Mouse (Mus musculus) MEL (cell line): ENCODE measurements at regions not wholly inside any gene's neighbourhood (a gene's known extent, or its start where the extent isn't known, plus 50 kb on each side); places are given as distances from the start of the nearest gene placed in this dataset.
A peak's percentile ranks its signal among the peaks of the same experiment; 100 is the strongest.

ENCODE experiments used
- DNase-seq: peaks from one replicate; pipeline ENCODE4 v3.0.0; 2011; ENCODE audit warnings: low read depth, low spot score
- H3K27ac ChIP-seq: 2 replicates; pipeline ENCODE4 v1.5.1; 2012; ENCODE audit warnings: low read depth, mild to moderate bottlenecking, control low read depth, low read length, moderate library complexity; ENCODE audit not compliant: control insufficient read depth
- H3K27me3 ChIP-seq, 2 experiments: fragments of 150-350 bp in 1 of 2; sonication (generic) in 1 of 2; 2 replicates each; pipeline ENCODE4 v1.6.1; 2012; ENCODE audit warnings: low read length in 2 of 2, mild to moderate bottlenecking in 2 of 2, improper control_type of control experiment in 1 of 2, moderate library complexity in 1 of 2; ENCODE audit not compliant: insufficient read depth in 2 of 2, control insufficient read depth in 1 of 2
- H3K36me3 ChIP-seq, 2 experiments: 2 replicates each; pipeline ENCODE4 v1.6.1; 2012 to 2014; ENCODE audit warnings: low read length in 2 of 2, improper control_type of control experiment in 1 of 2, inconsistent platforms in 1 of 2, mild to moderate bottlenecking in 1 of 2; ENCODE audit not compliant: insufficient read depth in 2 of 2, control insufficient read depth in 1 of 2
- H3K4me1 ChIP-seq, 2 experiments: fragments of 150-350 bp in 1 of 2; sonication (generic) in 1 of 2; 2 replicates each; pipeline ENCODE4 v1.6.1; 2012; ENCODE audit warnings: low read length in 2 of 2, improper control_type of control experiment in 1 of 2, mild to moderate bottlenecking in 1 of 2; ENCODE audit not compliant: insufficient read depth in 2 of 2, control insufficient read depth in 1 of 2
- H3K4me3 ChIP-seq, 2 experiments: fragments of 150-350 bp in 1 of 2; sonication (generic) in 1 of 2; 2 replicates each; pipeline ENCODE4 v1.5.1; 2012; ENCODE audit warnings: low read depth in 2 of 2, low read length in 2 of 2, mild to moderate bottlenecking in 2 of 2, moderate library complexity in 2 of 2, control low read depth in 1 of 2, improper control_type of control experiment in 1 of 2; ENCODE audit not compliant: control insufficient read depth in 1 of 2, insufficient read depth in 1 of 2
- H3K79me2 ChIP-seq: 2 replicates; pipeline ENCODE4 v1.6.1; 2012; ENCODE audit warnings: mild to moderate bottlenecking, low read length, moderate library complexity; ENCODE audit not compliant: control insufficient read depth, poor library complexity, insufficient read depth
- H3K9ac ChIP-seq: 2 replicates; pipeline ENCODE4 v1.6.1; 2012; ENCODE audit warnings: low read depth, mild to moderate bottlenecking, control low read depth, low read length, moderate library complexity; ENCODE audit not compliant: control insufficient read depth, poor library complexity, severe bottlenecking
- H3K9me3 ChIP-seq: fragments of 150-350 bp; sonication (generic); replicated peaks from 2 replicates; pipeline ENCODE4 v1.6.1; 2012; ENCODE audit warnings: mild to moderate bottlenecking, low read length, improper control_type of control experiment, moderate library complexity; ENCODE audit not compliant: insufficient read depth
- CHD1 ChIP-seq: IDR thresholded peaks from 2 replicates; pipeline ENCODE4 v1.6.1; 2012; ENCODE audit warnings: low read depth, mild to moderate bottlenecking, inconsistent platforms, low read length, improper control_type of control experiment
- CHD2 ChIP-seq: IDR thresholded peaks from 2 replicates; pipeline ENCODE4 v1.6.1; 2011; ENCODE audit warnings: low read length, improper control_type of control experiment
- CTCF ChIP-seq, 3 experiments: IDR thresholded peaks in 2 of 3; conservative IDR thresholded peaks in 1 of 3; 2 replicates each; pipeline ENCODE4 v1.5.1; 2011 to 2012; ENCODE audit warnings: low read length in 3 of 3, low read depth in 2 of 3, mild to moderate bottlenecking in 2 of 3, improper control_type of control experiment in 1 of 3, inconsistent platforms in 1 of 3, mixed read lengths in 1 of 3, moderate library complexity in 1 of 3; ENCODE audit not compliant: control insufficient read depth in 1 of 3, insufficient read depth in 1 of 3, poor library complexity in 1 of 3, severe bottlenecking in 1 of 3
- ETS1 ChIP-seq: IDR thresholded peaks from 2 replicates; pipeline ENCODE4 v1.6.1; 2012; ENCODE audit warnings: low read depth, mild to moderate bottlenecking, inconsistent platforms, low read length, improper control_type of control experiment, moderate library complexity
- GABPA ChIP-seq: IDR thresholded peaks from 2 replicates; pipeline ENCODE4 v1.6.1; 2012; ENCODE audit warnings: low read depth, mild to moderate bottlenecking, inconsistent platforms, low read length, improper control_type of control experiment, moderate library complexity
- JUND ChIP-seq: IDR thresholded peaks from 2 replicates; pipeline ENCODE4 v1.6.1; 2011; ENCODE audit warnings: low read depth, mild to moderate bottlenecking, improper control_type of control experiment, low read length
- MAX ChIP-seq: IDR thresholded peaks from 2 replicates; pipeline ENCODE4 v1.6.1; 2011; ENCODE audit warnings: low read length, improper control_type of control experiment
- MEF2A ChIP-seq: IDR thresholded peaks from 2 replicates; pipeline ENCODE4 v1.6.1; 2014; ENCODE audit warnings: low read depth, mild to moderate bottlenecking, inconsistent platforms, low read length, improper control_type of control experiment; ENCODE audit not compliant: poor library complexity, insufficient replicate concordance, severe bottlenecking; ENCODE audit errors: extremely low read depth
- MXI1 ChIP-seq: IDR thresholded peaks from 2 replicates; pipeline ENCODE4 v1.6.1; 2011; ENCODE audit warnings: mild to moderate bottlenecking, low read depth, low read length, improper control_type of control experiment
- MYC ChIP-seq: IDR thresholded peaks from 2 replicates; pipeline ENCODE4 v1.6.1; 2011; ENCODE audit warnings: low read depth, mild to moderate bottlenecking, low read length, improper control_type of control experiment, moderate library complexity
- NELFE ChIP-seq: IDR thresholded peaks from 2 replicates; pipeline ENCODE4 v1.6.1; 2011; ENCODE audit warnings: low read depth, low read length, improper control_type of control experiment
- POLR2A ChIP-seq, 2 experiments: IDR thresholded peaks; 2 replicates each; pipeline ENCODE4 v1.6.1; 2011 to 2012; ENCODE audit warnings: low read length in 2 of 2, mild to moderate bottlenecking in 2 of 2, control low read depth in 1 of 2, improper control_type of control experiment in 1 of 2, low read depth in 1 of 2, moderate library complexity in 1 of 2; ENCODE audit not compliant: control insufficient read depth in 1 of 2, insufficient read depth in 1 of 2, poor library complexity in 1 of 2
- POLR2AphosphoS2 ChIP-seq: IDR thresholded peaks from 2 replicates; pipeline ENCODE4 v1.6.1; 2011; ENCODE audit warnings: low read length, improper control_type of control experiment
- RAD21 ChIP-seq: IDR thresholded peaks from 2 replicates; pipeline ENCODE4 v1.6.1; 2011; ENCODE audit warnings: mild to moderate bottlenecking, low read depth, low read length, improper control_type of control experiment
- RCOR1 ChIP-seq: IDR thresholded peaks from 2 replicates; pipeline ENCODE4 v1.6.1; 2012; ENCODE audit warnings: low read depth, mild to moderate bottlenecking, inconsistent platforms, low read length, improper control_type of control experiment
- SMC3 ChIP-seq: IDR thresholded peaks from 2 replicates; pipeline ENCODE4 v1.6.1; 2011; ENCODE audit warnings: low read depth, low read length, improper control_type of control experiment
- USF2 ChIP-seq, 2 experiments: IDR thresholded peaks; 2 replicates each; pipeline ENCODE4 v1.6.1; 2011 to 2012; ENCODE audit warnings: improper control_type of control experiment in 2 of 2, low read length in 2 of 2, borderline replicate concordance in 1 of 2, inconsistent platforms in 1 of 2, low read depth in 1 of 2, mild to moderate bottlenecking in 1 of 2; ENCODE audit not compliant: insufficient read depth in 1 of 2
- ZC3H11A ChIP-seq: IDR thresholded peaks from 2 replicates; pipeline ENCODE4 v1.6.1; 2012; ENCODE audit warnings: low read depth, mild to moderate bottlenecking, inconsistent platforms, low read length, improper control_type of control experiment
- ZNF384 ChIP-seq: IDR thresholded peaks from 2 replicates; pipeline ENCODE4 v1.6.1; 2012; ENCODE audit warnings: low read depth, mild to moderate bottlenecking, inconsistent platforms, low read length, improper control_type of control experiment

GRCm38 (mm10) chr5:12293685-12294084 is 89.5 kb upstream of the Sema3d start:
- TF ChIP-seq MXI1 (peak; percentile 72), USF2 (IDR thresholded peaks at IDR 0.05; ENCODE audit: borderline replicate concordance in 1 of 2, insufficient read depth in 1 of 2, low read depth in 1 of 2, low read length in 2 of 2) (no peak), MAX (0 out of 2 replicates have a peak, but pooled peaks have one; percentile 39)
- Histone ChIP-seq H3K9me3 (no peaks in the 10 kb centered on the region), H3K79me2 (no peaks in the 10 kb centered on the region), H3K9ac (peak overlapping the region; percentile 38), H3K27me3 (no peaks in the 10 kb centered on the region), H3K4me1 (no peaks in the 10 kb centered on the region), H3K4me3 (peak overlapping the region; percentile 62 to 68), H3K27ac (no peak overlapping the region), H3K36me3 (peaks cover 0 to 6% of the 10 kb centered on the region in 2 experiments; a peak in 2 of 4 replicates)
- peak; percentile 32 for DNase-seq

- Histone ChIP-seq H3K4me1 (no peaks in the 10 kb centered on the region), H3K79me2 (no peaks in the 10 kb centered on the region), H3K9me3 (no peaks in the 10 kb centered on the region), H3K4me3 (no peak overlapping the region), H3K27me3 (no peaks in the 10 kb centered on the region), H3K36me3 (peaks cover 0 to 6% of the 10 kb centered on the region in 2 experiments; a peak in 2 of 4 replicates), H3K9ac (no peak overlapping the region), H3K27ac (no peak overlapping the region)
- no peak for DNase-seq
- TF ChIP-seq CHD1 (no peak), MYC (no peak), CHD2 (no peak), POLR2AphosphoS2 (no peak), RAD21 (no peak), ETS1 (no peak), RCOR1 (no peak), POLR2A (IDR thresholded peaks at IDR 0.05; ENCODE audit: control insufficient read depth in 1 of 2, insufficient read depth in 1 of 2, low read depth in 1 of 2, low read length in 2 of 2, poor library complexity in 1 of 2) (no peak), NELFE (no peak), ZNF384 (no peak), MEF2A (no peak), USF2 (IDR thresholded peaks at IDR 0.05; ENCODE audit: borderline replicate concordance in 1 of 2, insufficient read depth in 1 of 2, low read depth in 1 of 2, low read length in 2 of 2) (no peak), GABPA (no peak), ZC3H11A (no peak), JUND (no peak), SMC3 (no peak), CTCF (IDR thresholded peaks at IDR 0.05 in 2 of 3, conservative IDR thresholded peaks at IDR 0.05 in 1 of 3; ENCODE audit: control insufficient read depth in 1 of 3, insufficient read depth in 1 of 3, low read depth in 2 of 3, low read length in 3 of 3, poor library complexity in 1 of 3, severe bottlenecking in 1 of 3) (no peak)
Observed at GRCm38 (mm10) chr5:12297331-12297730, 85.9 kb upstream of the Sema3d start.
